Mouse (Mus musculus) intestine, embryonic 15.5 days (tissue): ENCODE measurements at regions not wholly inside any gene's neighbourhood (a gene's known extent, or its start where the extent isn't known, plus 50 kb on each side); places are given as distances from the start of the nearest gene placed in this dataset.
"Not testable (repeated sequence)": the region's sequence is repeated elsewhere in the genome, so short reads cannot be mapped to it uniquely, and the experiment has no call there.

Experiments
- ATAC-seq: fragments of 200-750 bp; cut with Nextera tagmentation; 2 replicates; pipeline ENCODE4 v1.8.0; 2017; ENCODE audit warnings: moderate TSS enrichment, moderate library complexity
- H3K27ac ChIP-seq: fragments of 300-500 bp; sonication (generic); 2 replicates; pipeline ENCODE4 v1.5.1; 2015; ENCODE audit warnings: mild to moderate bottlenecking, inconsistent platforms
- H3K27me3 ChIP-seq: fragments of 300-500 bp; sonication (generic); replicated peaks from 2 replicates; pipeline ENCODE4 v1.6.1; 2015; ENCODE audit warnings: inconsistent platforms
- H3K36me3 ChIP-seq: fragments of 300-500 bp; sonication (generic); 2 replicates; pipeline ENCODE4 v1.6.1; 2015; ENCODE audit warnings: inconsistent platforms
- H3K4me1 ChIP-seq: fragments of 300-500 bp; sonication (generic); replicated peaks from 2 replicates; pipeline ENCODE4 v1.6.1; 2015; ENCODE audit warnings: inconsistent platforms
- H3K4me2 ChIP-seq: fragments of 300-500 bp; sonication (generic); replicated peaks from 2 replicates; pipeline ENCODE4 v1.6.1; 2015; ENCODE audit warnings: mild to moderate bottlenecking, inconsistent platforms
- H3K4me3 ChIP-seq: fragments of 300-500 bp; sonication (generic); replicated peaks from 2 replicates; pipeline ENCODE4 v1.5.1; 2015; ENCODE audit warnings: inconsistent platforms
- H3K9ac ChIP-seq: fragments of 300-500 bp; sonication (generic); 2 replicates; pipeline ENCODE4 v1.6.1; 2015; ENCODE audit warnings: inconsistent platforms
- H3K9me3 ChIP-seq: fragments of 300-500 bp; sonication (generic); 2 replicates; pipeline ENCODE4 v1.6.1; 2016; ENCODE audit warnings: inconsistent platforms
- whole genome bisulfite sequencing: fragments of 180-500 bp; shearing (Covaris S2); methylation state at CpG from one replicate; pipeline ENCODE4 v1.1.7; 2015; 5-methylcytosine and 5-hydroxymethylcytosine counted together

DNA sequence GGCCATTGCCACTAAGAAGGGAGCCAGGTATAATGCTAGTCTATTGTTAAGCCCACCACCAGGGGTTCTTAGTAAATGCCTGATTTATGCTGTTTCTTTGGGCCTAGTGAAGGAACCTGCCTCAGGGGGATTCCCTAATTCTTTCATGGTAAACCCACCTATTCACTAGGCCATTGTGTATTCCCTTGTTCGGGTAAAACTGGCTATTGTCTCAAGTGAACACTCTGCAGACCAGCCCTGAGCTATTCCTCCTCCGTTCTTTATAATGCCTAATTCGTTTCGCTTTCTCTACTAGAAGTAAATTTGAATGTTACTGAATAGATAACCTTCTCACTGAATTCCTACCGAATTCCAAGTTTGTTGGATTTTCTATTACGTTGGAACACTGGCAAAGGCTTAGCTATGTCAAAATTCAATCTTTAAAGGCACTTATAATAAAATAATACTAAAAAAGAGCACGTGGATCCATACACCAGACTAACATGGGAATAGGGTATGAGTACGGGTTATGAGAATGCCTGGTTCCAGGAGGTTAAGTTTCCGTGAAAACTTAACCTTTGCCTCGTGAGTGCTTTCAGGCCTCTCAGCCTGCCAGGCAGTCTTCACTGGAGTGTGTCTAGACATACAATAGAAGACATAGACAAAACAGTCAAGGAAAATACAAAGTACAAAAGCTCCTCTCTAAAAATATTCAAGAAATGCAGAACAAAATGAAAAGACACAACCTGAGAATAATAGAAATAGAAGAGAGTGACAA lies 536.8 kb upstream of the Cntn5 start:
- not testable (repeated sequence) for ATAC-seq, H3K9me3 ChIP-seq, H3K4me2 ChIP-seq, H3K4me3 ChIP-seq, H3K9ac ChIP-seq, H3K36me3 ChIP-seq, H3K27ac ChIP-seq, H3K27me3 ChIP-seq, H3K4me1 ChIP-seq
- 79% methylated on average over 10 of the region's 10 CpGs for WGBS

DNA sequence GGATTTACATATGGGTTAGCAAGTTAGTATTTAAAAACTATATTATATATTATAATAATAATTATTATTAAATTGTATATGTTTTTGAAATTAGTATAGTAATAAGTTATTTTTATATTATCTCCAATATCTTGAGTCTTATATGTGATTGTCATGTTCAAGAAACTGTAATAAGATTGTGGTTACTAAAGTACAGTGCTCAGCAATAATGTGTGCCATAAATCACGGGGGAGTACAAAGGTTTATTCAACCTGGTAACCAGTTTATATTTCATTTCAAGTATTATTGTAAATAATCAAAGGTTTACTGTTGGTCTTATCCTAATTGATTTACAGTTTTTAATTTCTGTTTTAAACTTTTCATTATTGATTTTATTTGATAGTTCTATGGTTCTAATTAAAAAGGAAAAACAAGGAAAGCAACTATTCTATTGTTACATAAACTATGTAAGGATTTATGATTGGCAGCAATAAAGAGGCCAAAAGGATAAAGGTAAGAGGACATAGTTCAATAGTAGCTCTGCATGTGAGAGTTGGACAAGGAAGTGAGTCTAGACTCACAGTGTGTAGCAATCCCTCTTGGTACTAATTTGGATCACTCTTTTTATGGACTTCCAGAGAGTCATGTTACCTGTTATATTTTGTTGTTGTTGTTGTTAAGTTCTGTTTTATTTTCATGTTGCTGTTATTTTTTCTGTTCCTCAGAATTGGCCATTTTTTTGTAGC lies 532.0 kb upstream of the Cntn5 start:
- 59% methylated on average over 1 of the region's 1 CpGs for WGBS
- Histone ChIP-seq H3K27ac (no peak overlapping the region), H3K4me3 (no peak overlapping the region), H3K9me3 (no peaks in the 10 kb centered on the region), H3K9ac (no peak overlapping the region), H3K36me3 (no peaks in the 10 kb centered on the region), H3K4me1 (no peaks in the 10 kb centered on the region), H3K4me2 (no peak overlapping the region), H3K27me3 (no peaks in the 10 kb centered on the region)
- ATAC-seq = peak; percentile 97

DNA sequence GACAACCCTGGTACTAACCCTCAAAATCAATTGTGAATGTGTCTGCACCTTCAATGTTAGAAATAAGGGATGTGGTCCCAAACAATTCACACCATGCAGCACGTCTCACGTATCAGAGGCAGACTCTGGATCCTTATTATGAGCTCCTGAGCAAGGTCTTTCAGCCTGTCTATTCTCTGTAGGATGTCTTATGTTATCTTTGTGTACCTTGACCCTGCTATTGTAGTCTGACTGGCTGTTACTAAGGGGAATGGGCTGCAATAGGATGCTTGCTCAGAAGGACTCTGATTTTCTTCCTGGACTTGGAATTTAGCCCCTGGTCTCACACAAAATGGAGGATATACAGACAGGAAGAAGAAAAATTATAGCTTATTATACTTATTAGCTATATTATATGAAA lies 531.4 kb upstream of the Cntn5 start:
- no peak overlapping the region for H3K27ac ChIP-seq
- peak; percentile 88 for ATAC-seq
- H3K9me3 ChIP-seq = no peaks in the 10 kb centered on the region
- H3K4me1 ChIP-seq = no peaks in the 10 kb centered on the region
- H3K9ac ChIP-seq = no peak overlapping the region
- H3K4me2 ChIP-seq = no peak overlapping the region
- WGBS = 76% methylated on average over 2 of the region's 2 CpGs
- H3K4me3 ChIP-seq = no peak overlapping the region
- no peaks in the 10 kb centered on the region for H3K36me3 ChIP-seq
- H3K27me3 ChIP-seq = no peaks in the 10 kb centered on the region

DNA sequence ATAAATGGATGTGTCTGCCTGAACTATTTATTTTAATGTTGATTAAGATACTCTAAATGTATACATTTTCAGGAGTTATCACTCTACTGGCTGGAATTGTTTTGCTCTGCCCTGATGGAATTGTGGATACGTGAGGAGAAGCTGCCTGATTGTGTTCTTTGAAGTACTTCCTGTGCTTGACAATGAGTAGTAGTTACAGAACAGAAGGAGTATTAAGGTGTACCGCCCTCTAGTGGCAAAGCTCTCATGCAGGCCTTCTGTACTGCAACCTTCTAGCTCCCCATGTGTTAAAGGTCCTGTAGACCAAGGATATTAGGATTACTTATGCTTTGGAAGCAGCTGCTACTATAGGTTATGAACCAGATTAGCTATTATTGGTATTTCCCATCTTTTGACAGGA lies 530.4 kb upstream of the Cntn5 start:
- Histone ChIP-seq H3K9me3 (no peaks in the 10 kb centered on the region), H3K27ac (no peak overlapping the region), H3K9ac (no peak overlapping the region), H3K4me3 (no peak overlapping the region), H3K36me3 (no peaks in the 10 kb centered on the region), H3K27me3 (no peaks in the 10 kb centered on the region), H3K4me1 (no peaks in the 10 kb centered on the region), H3K4me2 (no peak overlapping the region)
- WGBS = 21% methylated on average over 2 of the region's 2 CpGs
- ATAC-seq = no peak

DNA sequence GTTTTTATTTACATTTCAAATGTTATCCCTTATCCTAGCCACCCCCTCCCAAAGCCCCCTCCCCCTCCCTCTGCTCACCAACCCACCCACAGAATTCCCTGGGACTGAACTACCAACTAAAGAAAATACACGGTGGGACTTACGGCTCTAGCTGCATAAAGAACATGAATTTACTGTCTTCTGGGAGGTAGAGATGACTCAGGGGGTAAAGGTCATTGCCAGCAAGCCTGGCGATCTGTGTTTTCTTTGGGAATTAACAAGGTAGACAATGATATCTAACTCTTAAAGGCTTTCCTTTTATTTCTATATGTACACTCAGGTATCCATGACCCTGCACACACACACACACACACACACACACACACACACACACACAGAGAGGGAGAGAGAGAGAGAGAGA lies 521.9 kb upstream of the Cntn5 start:
- ATAC-seq = peak; percentile 84
- Histone ChIP-seq H3K9me3 (no peaks in the 10 kb centered on the region), H3K4me1 (no peaks in the 10 kb centered on the region), H3K27me3 (no peaks in the 10 kb centered on the region), H3K4me2 (no peak overlapping the region), H3K27ac (no peak overlapping the region), H3K4me3 (no peak overlapping the region), H3K9ac (no peak overlapping the region), H3K36me3 (no peaks in the 10 kb centered on the region)
- 36% methylated on average over 3 of the region's 3 CpGs for WGBS

DNA sequence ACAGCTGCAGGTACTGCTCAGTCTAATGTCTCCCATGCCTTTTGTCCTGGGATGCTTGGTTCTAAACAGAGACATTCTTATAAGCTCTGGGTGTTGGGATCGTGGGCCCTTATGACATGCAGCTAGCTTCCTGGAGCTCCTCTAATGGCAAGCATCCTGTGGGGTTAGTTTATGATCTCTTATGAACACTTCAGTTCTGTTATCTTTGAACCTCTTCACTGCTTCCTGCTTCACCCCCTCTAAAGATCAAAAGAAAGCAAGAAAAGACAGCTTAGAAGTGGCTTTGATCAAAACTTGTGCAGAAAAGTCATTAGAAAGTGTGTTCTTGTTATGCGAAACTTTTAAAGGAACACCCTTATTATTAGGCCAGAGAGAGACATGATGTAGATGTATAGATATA lies 492.3 kb upstream of the Cntn5 start:
- no peaks in the 10 kb centered on the region for H3K9me3 ChIP-seq
- ATAC-seq = no peak
- 74% methylated on average over 2 of the region's 2 CpGs for WGBS
- no peak overlapping the region for H3K9ac ChIP-seq
- H3K4me1 ChIP-seq = no peaks in the 10 kb centered on the region
- no peak overlapping the region for H3K4me2 ChIP-seq
- H3K27ac ChIP-seq = no peak overlapping the region
- no peaks in the 10 kb centered on the region for H3K27me3 ChIP-seq
- H3K4me3 ChIP-seq = no peak overlapping the region
- no peaks in the 10 kb centered on the region for H3K36me3 ChIP-seq

DNA sequence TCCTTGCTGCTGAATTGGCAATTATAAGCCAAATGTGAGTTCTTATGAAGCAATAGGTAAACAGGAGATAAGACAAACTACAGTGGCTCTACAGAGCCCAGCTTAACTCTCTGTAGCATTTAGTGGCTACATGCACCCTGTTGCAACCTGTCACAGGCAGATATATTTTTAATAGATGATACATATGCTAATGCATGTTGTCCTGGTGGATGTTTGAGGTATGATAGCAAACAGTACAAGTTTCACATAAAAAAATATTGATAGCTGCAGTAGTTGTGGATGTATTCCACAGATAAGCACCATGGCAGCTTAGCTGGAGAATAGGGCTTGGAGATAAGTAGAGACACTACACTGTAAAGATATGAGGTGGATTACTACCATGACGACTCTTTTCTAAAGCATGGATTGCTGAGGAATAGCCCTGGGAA lies 477.1 kb upstream of the Cntn5 start:
- Histone ChIP-seq H3K36me3 (no peaks in the 10 kb centered on the region), H3K4me1 (no peaks in the 10 kb centered on the region), H3K4me3 (no peak overlapping the region), H3K9me3 (no peaks in the 10 kb centered on the region), H3K4me2 (no peak overlapping the region), H3K27ac (no peak overlapping the region), H3K9ac (no peak overlapping the region), H3K27me3 (no peaks in the 10 kb centered on the region)
- 78% methylated on average over 1 of the region's 1 CpGs for WGBS
- ATAC-seq = peak; percentile 53

DNA sequence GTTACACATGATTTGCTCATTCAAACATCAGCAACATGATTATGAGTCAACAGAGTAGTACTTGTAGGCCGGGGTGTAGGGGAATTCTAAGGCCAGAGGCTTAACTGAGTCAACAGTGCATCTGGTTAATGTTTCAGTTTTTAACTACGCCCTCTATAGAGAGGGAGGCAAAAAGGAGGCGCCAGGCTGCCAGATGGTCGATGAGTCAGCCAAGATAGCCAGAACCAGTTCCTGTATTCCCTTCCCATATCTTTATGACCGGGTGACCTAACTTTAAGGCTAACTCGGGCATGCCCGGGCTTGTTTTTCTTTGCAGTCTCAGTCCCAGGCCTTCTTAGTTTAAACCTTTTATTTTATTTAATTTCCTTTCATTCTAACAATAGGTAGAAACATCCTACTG lies 476.0 kb upstream of the Cntn5 start:
- no peaks in the 10 kb centered on the region for H3K27me3 ChIP-seq
- WGBS = 54% methylated on average over 7 of the region's 7 CpGs

DNA sequence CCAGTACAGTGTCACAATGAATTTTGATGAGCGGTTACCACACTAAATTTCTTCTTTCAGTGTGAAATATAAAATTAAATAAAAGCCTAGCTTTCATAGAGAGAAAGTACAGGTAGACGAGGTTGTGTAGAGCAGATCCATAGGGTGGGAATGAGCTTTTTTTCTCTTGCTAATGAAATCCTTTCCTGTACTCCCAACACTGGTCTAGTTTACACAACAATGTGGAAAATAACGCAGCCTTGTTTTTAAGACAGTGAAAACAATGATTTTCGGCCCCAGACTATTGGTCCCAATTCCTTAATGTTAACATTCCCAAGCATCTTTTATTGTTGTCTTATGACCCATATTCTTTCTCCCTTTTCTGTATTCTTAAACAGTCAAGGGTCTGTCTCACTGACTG lies 473.5 kb upstream of the Cntn5 start:
- 82% methylated on average over 4 of the region's 4 CpGs for WGBS
- H3K9me3 ChIP-seq = no peaks in the 10 kb centered on the region
- H3K27me3 ChIP-seq = no peaks in the 10 kb centered on the region
- no peak overlapping the region for H3K4me2 ChIP-seq
- ATAC-seq = no peak
- no peak overlapping the region for H3K4me3 ChIP-seq
- H3K9ac ChIP-seq = no peak overlapping the region
- H3K36me3 ChIP-seq = no peaks in the 10 kb centered on the region
- H3K27ac ChIP-seq = no peak overlapping the region
- no peaks in the 10 kb centered on the region for H3K4me1 ChIP-seq

More for the DNA sequence above, 476.0 kb upstream of the Cntn5 start:
- no peak overlapping the region for H3K4me3 ChIP-seq
- peak; percentile 90 for ATAC-seq
- H3K9ac ChIP-seq = no peak overlapping the region
- H3K36me3 ChIP-seq = no peaks in the 10 kb centered on the region
- H3K4me2 ChIP-seq = no peak overlapping the region
- no peaks in the 10 kb centered on the region for H3K9me3 ChIP-seq
- no peaks in the 10 kb centered on the region for H3K4me1 ChIP-seq
- no peak overlapping the region for H3K27ac ChIP-seq

DNA sequence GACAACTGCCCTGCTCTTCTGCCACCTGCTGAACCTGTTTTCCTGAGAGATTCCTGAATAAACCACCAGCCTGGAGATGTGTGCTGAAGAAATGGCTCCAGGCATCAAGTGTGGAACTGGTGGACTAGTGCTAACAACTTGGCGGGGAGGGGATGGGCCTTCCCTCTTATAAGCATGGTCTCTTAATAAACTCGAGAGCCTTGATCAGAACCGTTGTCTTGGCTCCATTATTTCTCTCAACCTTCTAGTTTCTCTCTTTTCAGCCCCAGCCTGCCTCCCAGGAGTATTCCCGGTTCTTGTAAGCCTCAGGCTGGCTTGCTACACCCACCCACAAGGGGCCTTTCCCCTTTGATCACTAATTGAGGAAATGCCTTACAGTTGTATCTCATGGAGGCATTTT lies 473.0 kb upstream of the Cntn5 start:
- Histone ChIP-seq H3K27ac (no peak overlapping the region), H3K4me3 (no peak overlapping the region), H3K4me2 (no peak overlapping the region), H3K9me3 (no peaks in the 10 kb centered on the region), H3K36me3 (no peaks in the 10 kb centered on the region), H3K9ac (no peak overlapping the region), H3K27me3 (no peaks in the 10 kb centered on the region), H3K4me1 (no peaks in the 10 kb centered on the region)
- ATAC-seq = no peak
- 78% methylated on average over 4 of the region's 4 CpGs for whole genome bisulfite sequencing

DNA sequence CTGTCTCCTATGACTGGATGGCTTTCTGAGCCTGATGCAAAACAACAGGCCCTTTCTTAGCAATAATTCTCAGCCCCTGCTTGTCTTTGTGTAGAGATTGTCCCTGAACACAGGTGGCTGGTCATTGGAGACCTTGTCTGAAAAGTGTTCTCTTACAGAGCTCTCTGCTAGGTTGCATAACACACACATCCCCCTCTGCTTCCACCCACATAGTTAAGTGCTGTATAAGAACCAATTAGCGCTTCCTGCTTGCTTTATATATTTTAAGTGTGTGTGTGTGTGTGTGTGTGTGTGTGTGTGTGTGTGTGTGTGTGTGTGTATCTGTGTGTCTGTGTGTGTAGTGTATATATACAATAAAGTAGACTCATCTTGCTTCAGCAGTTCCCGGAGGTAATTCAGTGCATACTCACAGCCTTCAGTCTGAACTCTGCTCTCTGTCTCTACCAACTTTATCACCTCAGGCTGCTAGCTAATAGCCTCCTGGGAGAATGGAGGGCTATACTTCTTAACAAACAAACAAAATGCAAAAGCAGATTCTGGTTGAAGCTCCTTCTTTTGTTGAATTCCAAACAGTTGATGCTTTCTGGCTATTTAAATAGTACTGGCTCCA lies 468.8 kb upstream of the Cntn5 start:
- ATAC-seq = no peak
- Histone ChIP-seq H3K4me2 (no peak overlapping the region), H3K27ac (no peak overlapping the region), H3K36me3 (no peaks in the 10 kb centered on the region), H3K9ac (no peak overlapping the region), H3K27me3 (no peaks in the 10 kb centered on the region), H3K4me1 (no peaks in the 10 kb centered on the region), H3K9me3 (no peaks in the 10 kb centered on the region), H3K4me3 (no peak overlapping the region)
- 85% methylated on average over 2 of the region's 2 CpGs for WGBS

DNA sequence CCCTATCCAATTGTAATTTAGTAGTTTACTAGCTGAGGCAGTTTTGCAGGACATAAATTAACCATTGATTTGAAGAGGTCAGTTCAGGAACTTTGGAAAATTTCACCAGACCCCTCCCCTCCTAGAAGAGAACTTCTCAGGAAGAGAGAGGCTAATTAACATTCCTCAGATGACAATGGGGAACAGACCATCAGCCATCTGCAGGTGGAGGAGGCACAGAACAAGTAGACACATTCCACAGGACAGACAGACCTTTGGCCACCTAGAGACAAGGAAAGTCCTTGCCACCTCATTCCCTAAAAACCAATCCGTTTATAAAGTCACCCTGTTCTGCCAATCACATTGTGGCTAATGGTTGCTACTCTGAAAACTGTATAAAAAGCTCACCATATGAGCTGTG lies 463.5 kb upstream of the Cntn5 start:
- no peak for ATAC-seq
- Histone ChIP-seq H3K27ac (no peak overlapping the region), H3K4me2 (no peak overlapping the region), H3K4me3 (no peak overlapping the region), H3K4me1 (no peaks in the 10 kb centered on the region), H3K36me3 (no peaks in the 10 kb centered on the region), H3K9ac (no peak overlapping the region), H3K9me3 (no peaks in the 10 kb centered on the region), H3K27me3 (no peaks in the 10 kb centered on the region)
- WGBS = 65% methylated on average over 1 of the region's 1 CpGs

DNA sequence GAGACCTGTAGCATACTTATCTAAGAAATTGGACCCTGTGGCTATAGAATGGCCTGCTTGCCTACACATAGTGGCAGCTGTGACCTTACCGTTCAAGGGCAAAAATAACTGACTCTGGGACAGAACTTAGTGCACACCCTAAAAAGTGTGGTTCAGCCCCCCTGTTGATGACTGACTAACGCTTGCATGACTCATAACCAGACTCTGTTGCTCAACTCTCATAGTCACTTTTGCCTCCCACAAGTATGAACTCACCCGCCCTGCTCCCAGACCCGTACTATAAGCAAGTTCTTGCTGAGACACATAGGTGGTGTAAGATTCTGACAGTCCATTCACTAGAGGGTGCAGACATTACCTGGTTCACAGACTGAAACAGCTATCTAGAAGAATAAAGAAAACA lies 424.3 kb upstream of the Cntn5 start:
- Histone ChIP-seq H3K4me3 (no peak overlapping the region), H3K9ac (no peak overlapping the region), H3K27ac (no peak overlapping the region), H3K9me3 (no peaks in the 10 kb centered on the region), H3K4me2 (no peak overlapping the region), H3K4me1 (no peaks in the 10 kb centered on the region), H3K36me3 (no peaks in the 10 kb centered on the region), H3K27me3 (no peaks in the 10 kb centered on the region)
- 87% methylated on average over 4 of the region's 4 CpGs for WGBS
- ATAC-seq = no peak
